In the genomic region with DNA sequence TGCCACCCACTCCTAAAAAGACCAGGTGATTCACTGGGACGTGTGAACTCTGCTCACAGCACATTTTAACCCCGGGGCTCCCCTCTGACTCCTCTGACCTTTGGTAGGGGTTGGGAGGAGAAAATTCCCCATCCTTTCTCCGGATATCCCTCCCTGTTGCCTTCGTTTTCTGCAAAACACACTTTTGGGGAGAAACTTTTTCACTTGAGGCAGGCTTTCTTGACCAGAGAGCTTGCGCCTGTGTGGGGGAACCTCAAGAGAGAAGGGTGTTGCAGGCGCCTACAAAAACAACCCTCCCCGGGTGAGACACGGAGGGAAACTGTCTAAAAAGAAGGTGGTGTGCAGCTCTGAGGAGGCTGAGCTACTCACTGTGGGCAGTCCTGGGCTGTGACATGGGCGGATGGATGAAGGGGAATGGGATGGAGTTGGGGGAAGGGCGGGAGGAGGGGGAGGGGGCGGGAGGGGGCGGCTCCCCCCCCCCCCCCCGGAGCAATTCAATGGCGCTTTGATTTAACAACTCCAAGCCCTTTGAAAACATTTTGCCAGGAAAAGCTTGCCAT, we compare ENCODE assay signal across 9 mouse cellular contexts.
DNase-seq lines count a peak whose midpoint lies in the region; ATAC-seq and TF ChIP-seq lines count a peak whose summit lies in the region.
"Had no signal": no experiment of that assay in that cellular context is flagged by ENCODE, and none has a peak within 500 bp of the region (broad histone marks: within the 10 kb centered on the region; RNA-seq: fewer than 3 reads in every experiment).

No protein-coding gene starts in this region.

- peak overlapping the region; percentile 55 for H3K4me2 ChIP-seq in forebrain, embryonic 13.5 days
- peak overlapping the region; percentile 74 for H3K4me2 ChIP-seq in neural tube, embryonic 13.5 days

- no peak for ATAC-seq in forebrain, embryonic 13.5 days
- ATAC-seq in neural tube, embryonic 13.5 days (ENCODE audit: low read depth) = no peak
- ATAC-seq in erythroid progenitor cell, adult 5-6 weeks (replicated peaks; ENCODE audit: low FRiP score, poor library complexity, severe bottlenecking) = no peak

- no peaks in the 10 kb centered on the region for H3K9me3 ChIP-seq in forebrain, embryonic 13.5 days (replicated peaks)
- H3K9me3 ChIP-seq in limb, embryonic 10.5 days (replicated peaks) = no peaks in the 10 kb centered on the region
- no peaks in the 10 kb centered on the region for H3K9me3 ChIP-seq in neural tube, embryonic 13.5 days

- no peaks in the 10 kb centered on the region for H3K36me3 ChIP-seq in forebrain, embryonic 13.5 days (ENCODE audit: poor library complexity, severe bottlenecking)
- no peaks in the 10 kb centered on the region for H3K36me3 ChIP-seq in limb, embryonic 10.5 days
- no peaks in the 10 kb centered on the region for H3K36me3 ChIP-seq in neural tube, embryonic 13.5 days

- H3K4me3 ChIP-seq in layer of hippocampus, adult 2 months = peak overlapping the region; percentile 49
- H3K4me3 ChIP-seq in forebrain, embryonic 13.5 days = peak overlapping the region; percentile 28; the same call in 1 of the 2 replicates
- peak overlapping the region; percentile 56 for H3K4me3 ChIP-seq in limb, embryonic 10.5 days
- H3K4me3 ChIP-seq in neural tube, embryonic 13.5 days = peak overlapping the region; percentile 42

- 0% methylated on average over 11 of the region's 14 CpGs for WGBS in forebrain, embryonic 13.5 days
- 1% methylated on average over 10 of the region's 14 CpGs for WGBS in limb, embryonic 10.5 days
- WGBS in neural tube, embryonic 13.5 days = 6% methylated on average over 10 of the region's 14 CpGs

- TF ChIP-seq CTCF in layer of hippocampus, adult 2 months (conservative IDR thresholded peaks at IDR 0.05) = no peak

- H3K27ac ChIP-seq in layer of hippocampus, adult 2 months = peak overlapping the region; percentile 64; the same call in 1 of the 2 replicates
- no peak overlapping the region for H3K27ac ChIP-seq in forebrain, embryonic 13.5 days
- no peak overlapping the region for H3K27ac ChIP-seq in limb, embryonic 10.5 days
- no peak overlapping the region for H3K27ac ChIP-seq in neural tube, embryonic 13.5 days (replicated peaks)

- H3K27me3 ChIP-seq in forebrain, embryonic 13.5 days = peaks cover 96% of the 10 kb centered on the region
- peaks cover 78% of the 10 kb centered on the region for H3K27me3 ChIP-seq in limb, embryonic 10.5 days (ENCODE audit: low read depth, poor library complexity, severe bottlenecking)
- peaks cover 70% of the 10 kb centered on the region for H3K27me3 ChIP-seq in neural tube, embryonic 13.5 days

- H3K9ac ChIP-seq in forebrain, embryonic 13.5 days = no peak overlapping the region
- no peak overlapping the region for H3K9ac ChIP-seq in neural tube, embryonic 13.5 days

- H3K4me1 ChIP-seq in forebrain, embryonic 13.5 days = peaks cover 16% of the 10 kb centered on the region
- peaks cover 38% of the 10 kb centered on the region for H3K4me1 ChIP-seq in limb, embryonic 10.5 days
- H3K4me1 ChIP-seq in neural tube, embryonic 13.5 days (replicated peaks) = peaks cover 24% of the 10 kb centered on the region

- DNase-seq in layer of hippocampus, adult 2 months (ENCODE audit: low spot score in 2 of 2) = no peak
- no peak for DNase-seq in layer of hippocampus, adult 11-12 months (ENCODE audit: low spot score)
- DNase-seq in limb, embryonic 10.5 days (ENCODE audit: low spot score) = peak; percentile 51
- no peak for DNase-seq in spleen, postnatal 10 days (ENCODE audit: low spot score in 2 of 2)
- no peak for DNase-seq in cerebellum, adult 18-20 months
- DNase-seq: right cerebral cortex, adult 18-20 months had no signal
